Mouse (Mus musculus): Measurements from ENCODE around the gene Vmn1r189. TPM values are rescaled to one million over a fixed set of nuclear protein-coding genes. Genes with fewer than 3 reads are reported as not detected.

The Vmn1r189 gene
- polyA plus RNA-seq, 1 experiment from 2014 or later: not detected

GRCm38 (mm10) chr13:22051523-22051859 is 54.1 kb downstream of the Vmn1r189 start:
- Histone ChIP-seq H3K36me3 (ENCODE audit: control insufficient read depth, insufficient read depth, low read length) (no peaks in the 10 kb centered on the region), H3K9me3 (ENCODE audit: control insufficient read depth, low read length) (no peaks in the 10 kb centered on the region), H3K9ac (ENCODE audit: low read length) (peak overlapping the region; percentile 48), H3K4me3 (ENCODE audit: low read depth, low read length) (peak overlapping the region; percentile 40), H3K4me1 (replicated peaks; ENCODE audit: control insufficient read depth, insufficient read depth) (no peaks in the 10 kb centered on the region), H3K27me3 (ENCODE audit: control insufficient read depth, insufficient read depth, low read length) (no peaks in the 10 kb centered on the region), H3K4me2 (replicated peaks; ENCODE audit: low read depth) (peak overlapping the region; percentile 67), H3K27ac (replicated peaks) (peak overlapping the region; percentile 45)
- no peak for DNase-seq (ENCODE audit: low spot score)
- WGBS: 12% methylated on average over 5 of the region's 5 CpGs
- no peak for ATAC-seq (ENCODE audit: low FRiP score, low TSS enrichment)
- TF ChIP-seq CTCF (IDR thresholded peaks at IDR 0.05; ENCODE audit: low read depth) (no peak), EP300 (optimal IDR thresholded peaks at IDR 0.05) (no peak)

- Histone ChIP-seq H3K4me2 (replicated peaks; ENCODE audit: low read depth) (peak overlapping the region; percentile 67), H3K9ac (ENCODE audit: low read length) (peak overlapping the region; percentile 48), H3K4me1 (replicated peaks; ENCODE audit: control insufficient read depth, insufficient read depth) (no peaks in the 10 kb centered on the region), H3K4me3 (ENCODE audit: low read depth, low read length) (peak overlapping the region; percentile 40), H3K9me3 (ENCODE audit: control insufficient read depth, low read length) (no peaks in the 10 kb centered on the region), H3K27me3 (ENCODE audit: control insufficient read depth, insufficient read depth, low read length) (no peaks in the 10 kb centered on the region), H3K27ac (replicated peaks) (peak overlapping the region; percentile 45), H3K36me3 (ENCODE audit: control insufficient read depth, insufficient read depth, low read length) (no peaks in the 10 kb centered on the region)
- peak; percentile 95 for ATAC-seq (ENCODE audit: low FRiP score, low TSS enrichment)
- TF ChIP-seq EP300 (optimal IDR thresholded peaks at IDR 0.05) (no peak), CTCF (IDR thresholded peaks at IDR 0.05; ENCODE audit: low read depth) (peak; percentile 85)
- WGBS: under 1% methylated on average over 52 of the region's 52 CpGs
- peak; percentile 93 for DNase-seq (ENCODE audit: low spot score)
These were observed 54.8 kb downstream of the Vmn1r189 start for GRCm38 (mm10) chr13:22050591-22051522.

Small RNA genes within 50 kb of the gene (microRNA-seq; reads per million reads assigned to microRNA genes)
- not detected for gene Gm26300

Other genes starting within 250 kb of the Vmn1r189 start
- gene Zfp184, start 160.7 kb downstream of the Vmn1r189 start, polyA plus RNA-seq (2015; fragmentation: Nextera tagmentation; extraction: Ambion mirVana): 1.4 and 1.6 TPM in 2 replicates
- gene Pom121l2, start 124.6 kb downstream of the Vmn1r189 start, polyA plus RNA-seq (2015; fragmentation: Nextera tagmentation; extraction: Ambion mirVana): 0.05 TPM in 1 of 2 replicates, not detected in the other
- 0.51 and 0.65 TPM in 2 replicates for gene Prss16, start 96.1 kb downstream of the Vmn1r189 start, polyA plus RNA-seq (2015; fragmentation: Nextera tagmentation; extraction: Ambion mirVana)
- gene Hist1h2ah, start 70.3 kb downstream of the Vmn1r189 start, polyA plus RNA-seq (2015; fragmentation: Nextera tagmentation; extraction: Ambion mirVana): 2.1 TPM in 1 of 2 replicates, not detected in the other
- gene Hist1h2bk, start 70.0 kb downstream of the Vmn1r189 start, polyA plus RNA-seq (2015; fragmentation: Nextera tagmentation; extraction: Ambion mirVana): 0.35 and 0.99 TPM in 2 replicates
- 5.8 and 5.9 TPM in 2 replicates for gene Hist1h4i, start 64.5 kb downstream of the Vmn1r189 start, polyA plus RNA-seq (2015; fragmentation: Nextera tagmentation; extraction: Ambion mirVana)
- gene Hist1h2ag, start 62.9 kb downstream of the Vmn1r189 start, polyA plus RNA-seq (2015; fragmentation: Nextera tagmentation; extraction: Ambion mirVana): 12.1 and 12.6 TPM in 2 replicates
- gene Hist1h2bj, start 62.6 kb downstream of the Vmn1r189 start, polyA plus RNA-seq (2015; fragmentation: Nextera tagmentation; extraction: Ambion mirVana): 1.1 and 3.7 TPM in 2 replicates
- 0.04 TPM in 1 of 2 replicates, not detected in the other for gene Vmn1r188, start 21.4 kb downstream of the Vmn1r189 start, polyA plus RNA-seq (2015; fragmentation: Nextera tagmentation; extraction: Ambion mirVana)
- gene Vmn1r191, start 78.1 kb upstream of the Vmn1r189 start, polyA plus RNA-seq (2015; fragmentation: Nextera tagmentation; extraction: Ambion mirVana): not detected in 2 replicates
- not detected in 2 replicates for gene Vmn1r192, start 85.3 kb upstream of the Vmn1r189 start, polyA plus RNA-seq (2015; fragmentation: Nextera tagmentation; extraction: Ambion mirVana)
- 0.01 TPM in 1 of 2 replicates, not detected in the other for gene Vmn1r193, start 117.3 kb upstream of the Vmn1r189 start, polyA plus RNA-seq (2015; fragmentation: Nextera tagmentation; extraction: Ambion mirVana)
- not detected in 2 replicates for gene Vmn1r194, start 138.4 kb upstream of the Vmn1r189 start, polyA plus RNA-seq (2015; fragmentation: Nextera tagmentation; extraction: Ambion mirVana)
- gene Vmn1r195, start 164.7 kb upstream of the Vmn1r189 start, polyA plus RNA-seq (2015; fragmentation: Nextera tagmentation; extraction: Ambion mirVana): not detected in 2 replicates
- gene Vmn1r196, start 184.1 kb upstream of the Vmn1r189 start, polyA plus RNA-seq (2015; fragmentation: Nextera tagmentation; extraction: Ambion mirVana): not detected in 2 replicates
- not detected in 2 replicates for gene Vmn1r197, start 218.8 kb upstream of the Vmn1r189 start, polyA plus RNA-seq (2015; fragmentation: Nextera tagmentation; extraction: Ambion mirVana)
- gene Vmn1r198, start 244.5 kb upstream of the Vmn1r189 start, polyA plus RNA-seq (2015; fragmentation: Nextera tagmentation; extraction: Ambion mirVana): 0.01 TPM in 1 of 2 replicates, not detected in the other

All from stomach, postnatal 0 days (tissue).